Mouse (Mus musculus): Measurements from ENCODE around the gene Ddx49. TPM values are rescaled to one million over a fixed set of nuclear protein-coding genes. Genes with fewer than 3 reads are reported as not detected.

Ddx49 gene
- polyA plus RNA-seq, 1 experiment from 2014 or later: 54.1 TPM

DNA sequence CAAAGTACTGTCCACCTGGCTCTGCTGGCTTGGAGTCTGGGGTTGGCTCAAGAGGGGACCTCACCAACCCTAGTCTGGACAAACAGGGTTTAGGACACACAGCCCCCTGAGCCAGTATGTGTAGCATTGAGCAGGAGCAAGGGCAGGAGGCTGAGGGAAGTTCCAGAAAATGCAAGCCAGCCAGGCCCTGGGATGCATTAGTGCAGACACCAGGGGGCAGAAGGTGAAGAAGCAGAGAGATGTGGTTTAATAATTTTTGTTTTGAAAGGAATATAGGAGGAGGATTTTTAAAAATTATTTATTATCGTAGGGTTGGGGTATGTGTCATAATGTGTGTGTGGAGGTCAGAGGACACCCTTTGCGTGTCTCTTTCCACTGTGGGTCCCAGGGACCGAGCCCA lies 21.4 kb upstream of the Ddx49 start:
- Histone ChIP-seq H3K27me3 (ENCODE audit: insufficient read depth, low read length) (no peaks in the 10 kb centered on the region), H3K4me3 (ENCODE audit: low read length) (no peak overlapping the region), H3K9ac (replicated peaks; ENCODE audit: low read length) (no peak overlapping the region), H3K36me3 (ENCODE audit: insufficient read depth, low read length) (no peaks in the 10 kb centered on the region), H3K9me3 (ENCODE audit: low read length) (no peaks in the 10 kb centered on the region), H3K4me2 (replicated peaks; ENCODE audit: low read depth, low read length) (no peak overlapping the region), H3K27ac (ENCODE audit: low read length) (no peak overlapping the region), H3K4me1 (ENCODE audit: insufficient read depth, low read length) (no peaks in the 10 kb centered on the region)
- 92% methylated on average over 3 of the region's 3 CpGs for WGBS
- no peak for ATAC-seq (ENCODE audit: low FRiP score, low TSS enrichment)

GRCm38 (mm10) chr8:70317872-70318271 lies 15.6 kb upstream of the Ddx49 start:
- no peak overlapping the region for H3K4me2 ChIP-seq (replicated peaks; ENCODE audit: low read depth, low read length)
- no peaks in the 10 kb centered on the region for H3K9me3 ChIP-seq (ENCODE audit: low read length)
- no peak overlapping the region for H3K4me3 ChIP-seq (ENCODE audit: low read length)
- H3K27me3 ChIP-seq (ENCODE audit: insufficient read depth, low read length): no peaks in the 10 kb centered on the region
- H3K36me3 ChIP-seq (ENCODE audit: insufficient read depth, low read length): peaks cover 8% of the 10 kb centered on the region
- H3K27ac ChIP-seq (ENCODE audit: low read length): no peak overlapping the region
- ATAC-seq (ENCODE audit: low FRiP score, low TSS enrichment): no peak
- H3K4me1 ChIP-seq (ENCODE audit: insufficient read depth, low read length): peaks cover 24% of the 10 kb centered on the region
- 84% methylated on average over 5 of the region's 5 CpGs for WGBS
- no peak overlapping the region for H3K9ac ChIP-seq (replicated peaks; ENCODE audit: low read length)

- Histone ChIP-seq H3K36me3 (ENCODE audit: insufficient read depth, low read length) (peaks cover 17% of the 10 kb centered on the region), H3K27me3 (ENCODE audit: insufficient read depth, low read length) (no peaks in the 10 kb centered on the region), H3K4me1 (ENCODE audit: insufficient read depth, low read length) (peaks cover 24% of the 10 kb centered on the region), H3K4me3 (ENCODE audit: low read length) (peak overlapping the region; percentile 57), H3K4me2 (replicated peaks; ENCODE audit: low read depth, low read length) (peak overlapping the region; percentile 77), H3K9me3 (ENCODE audit: low read length) (no peaks in the 10 kb centered on the region), H3K27ac (ENCODE audit: low read length) (no peak overlapping the region), H3K9ac (replicated peaks; ENCODE audit: low read length) (peak overlapping the region; percentile 65; the same call in 1 of the 2 replicates)
- ATAC-seq (ENCODE audit: low FRiP score, low TSS enrichment): peak; percentile 44
- 13% methylated on average over 15 of the region's 15 CpGs for WGBS
These were observed 14.5 kb upstream of the Ddx49 start for GRCm38 (mm10) chr8:70316511-70317504.

GRCm38 (mm10) chr8:70315624-70316510 lies 13.6 kb upstream of the Ddx49 start, which contains the start of gene Cers1:
Cers1 (plus strand) TSS chr8:70315775.
- Histone ChIP-seq H3K9ac (replicated peaks; ENCODE audit: low read length) (peak within 1 kb of the TSS; percentile 65), H3K27me3 (ENCODE audit: insufficient read depth, low read length) (no peaks in the 10 kb centered on the region), H3K9me3 (ENCODE audit: low read length) (no peaks in the 10 kb centered on the region), H3K4me2 (replicated peaks; ENCODE audit: low read depth, low read length) (peak within 1 kb of the TSS; percentile 77), H3K4me1 (ENCODE audit: insufficient read depth, low read length) (peaks cover 24% of the 10 kb centered on the region), H3K4me3 (ENCODE audit: low read length) (peak within 1 kb of the TSS; percentile 57), H3K27ac (ENCODE audit: low read length) (no peak within 1 kb of the TSS), H3K36me3 (ENCODE audit: insufficient read depth, low read length) (peaks cover 26% of the 10 kb centered on the region)
- ATAC-seq (ENCODE audit: low FRiP score, low TSS enrichment): peak; percentile 64
- WGBS: 2% methylated on average over 66 of the region's 66 CpGs

DNA sequence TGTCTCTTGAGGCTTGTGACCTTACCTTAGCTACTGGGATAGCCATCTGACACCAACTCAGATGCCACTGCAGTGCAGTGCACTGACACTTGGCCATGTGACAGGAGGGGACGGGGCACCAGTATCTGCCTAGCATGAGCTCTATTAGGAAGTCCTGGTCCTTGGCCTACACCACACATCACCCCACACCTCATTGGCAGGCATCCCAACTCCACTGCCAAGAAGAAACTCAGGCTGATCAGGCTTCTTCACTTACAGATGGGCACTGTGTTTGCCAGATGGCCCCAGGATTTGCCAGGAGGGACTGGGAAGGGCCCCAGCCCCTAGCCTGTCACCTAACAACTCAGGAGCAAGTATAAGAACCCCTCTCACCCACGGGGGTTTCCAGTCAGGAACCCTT lies 11.1 kb upstream of the Ddx49 start:
- peaks cover 47% of the 10 kb centered on the region for H3K36me3 ChIP-seq (ENCODE audit: insufficient read depth, low read length)
- H3K9ac ChIP-seq (replicated peaks; ENCODE audit: low read length): no peak overlapping the region
- 73% methylated on average over 2 of the region's 2 CpGs for WGBS
- ATAC-seq (ENCODE audit: low FRiP score, low TSS enrichment): no peak
- no peak overlapping the region for H3K4me2 ChIP-seq (replicated peaks; ENCODE audit: low read depth, low read length)
- no peaks in the 10 kb centered on the region for H3K27me3 ChIP-seq (ENCODE audit: insufficient read depth, low read length)
- no peaks in the 10 kb centered on the region for H3K9me3 ChIP-seq (ENCODE audit: low read length)
- peaks cover 24% of the 10 kb centered on the region for H3K4me1 ChIP-seq (ENCODE audit: insufficient read depth, low read length)
- H3K4me3 ChIP-seq (ENCODE audit: low read length): no peak overlapping the region
- H3K27ac ChIP-seq (ENCODE audit: low read length): no peak overlapping the region

DNA sequence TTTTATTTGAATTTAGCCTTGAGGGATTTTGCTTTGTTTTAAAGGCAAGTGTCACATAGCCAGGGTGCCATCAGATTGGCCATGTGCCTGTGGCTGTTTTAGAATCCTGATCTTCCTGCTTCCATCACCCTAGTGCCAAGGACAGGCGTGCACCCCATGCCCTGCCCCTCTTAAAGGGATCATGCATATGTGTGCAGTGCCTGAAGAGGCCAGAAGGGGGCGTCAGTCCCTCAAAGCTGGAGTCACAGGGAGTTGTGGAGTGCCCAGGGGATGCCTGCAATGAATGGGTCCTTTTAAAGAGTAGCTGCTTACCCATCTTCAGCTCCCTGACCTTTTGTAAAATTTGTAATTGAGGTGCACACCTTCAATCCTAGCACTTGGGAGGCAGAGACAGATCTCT lies 7.0 kb upstream of the Ddx49 start:
- ATAC-seq (ENCODE audit: low FRiP score, low TSS enrichment): no peak
- no peaks in the 10 kb centered on the region for H3K9me3 ChIP-seq (ENCODE audit: low read length)
- no peak overlapping the region for H3K9ac ChIP-seq (replicated peaks; ENCODE audit: low read length)
- 30% methylated on average over 2 of the region's 2 CpGs for WGBS
- no peaks in the 10 kb centered on the region for H3K4me1 ChIP-seq (ENCODE audit: insufficient read depth, low read length)
- H3K36me3 ChIP-seq (ENCODE audit: insufficient read depth, low read length): peaks cover 81% of the 10 kb centered on the region
- H3K27me3 ChIP-seq (ENCODE audit: insufficient read depth, low read length): no peaks in the 10 kb centered on the region
- H3K4me2 ChIP-seq (replicated peaks; ENCODE audit: low read depth, low read length): no peak overlapping the region
- no peak overlapping the region for H3K27ac ChIP-seq (ENCODE audit: low read length)
- no peak overlapping the region for H3K4me3 ChIP-seq (ENCODE audit: low read length)

GRCm38 (mm10) chr8:70302901-70303300 lies 612 bp upstream of the Ddx49 start:
- Histone ChIP-seq H3K9me3 (ENCODE audit: low read length) (no peaks in the 10 kb centered on the region), H3K9ac (replicated peaks; ENCODE audit: low read length) (peak overlapping the region; percentile 84), H3K4me2 (replicated peaks; ENCODE audit: low read depth, low read length) (peak overlapping the region; percentile 65), H3K4me3 (ENCODE audit: low read length) (peak overlapping the region; percentile 93), H3K27ac (ENCODE audit: low read length) (peak overlapping the region; percentile 89), H3K4me1 (ENCODE audit: insufficient read depth, low read length) (peaks cover 19% of the 10 kb centered on the region), H3K27me3 (ENCODE audit: insufficient read depth, low read length) (no peaks in the 10 kb centered on the region), H3K36me3 (ENCODE audit: insufficient read depth, low read length) (peaks cover 38% of the 10 kb centered on the region)
- WGBS: 2% methylated on average over 16 of the region's 16 CpGs
- peak; percentile 36; the same call in 1 of the 2 replicates for ATAC-seq (ENCODE audit: low FRiP score, low TSS enrichment)

DNA sequence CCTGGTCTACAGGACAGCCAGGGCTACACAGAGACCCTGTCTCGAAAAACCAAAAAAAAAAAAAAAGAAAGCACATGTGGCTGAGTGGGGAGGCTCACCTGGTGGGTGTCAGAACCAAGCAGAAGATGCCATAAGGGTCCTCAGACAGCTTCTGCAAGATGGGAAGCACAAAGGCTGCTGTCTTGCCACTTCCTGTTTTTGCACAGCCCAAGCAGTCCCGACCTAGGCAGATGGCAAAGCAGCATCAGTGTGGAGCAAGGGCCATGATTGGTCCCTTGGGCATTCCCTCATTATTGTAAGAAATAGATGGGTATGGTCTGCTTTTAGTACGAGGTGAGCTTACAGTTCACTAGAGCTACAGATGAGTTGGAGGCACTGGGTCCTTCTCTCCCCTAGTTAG lies 1.4 kb downstream of the Ddx49 start:
- H3K36me3 ChIP-seq (ENCODE audit: insufficient read depth, low read length): peaks cover 41% of the 10 kb centered on the region
- H3K4me3 ChIP-seq (ENCODE audit: low read length): no peak overlapping the region
- no peak overlapping the region for H3K4me2 ChIP-seq (replicated peaks; ENCODE audit: low read depth, low read length)
- H3K4me1 ChIP-seq (ENCODE audit: insufficient read depth, low read length): peaks cover 19% of the 10 kb centered on the region
- no peak overlapping the region for H3K9ac ChIP-seq (replicated peaks; ENCODE audit: low read length)
- H3K9me3 ChIP-seq (ENCODE audit: low read length): no peaks in the 10 kb centered on the region
- 85% methylated on average over 3 of the region's 3 CpGs for WGBS
- no peaks in the 10 kb centered on the region for H3K27me3 ChIP-seq (ENCODE audit: insufficient read depth, low read length)
- no peak for ATAC-seq (ENCODE audit: low FRiP score, low TSS enrichment)
- no peak overlapping the region for H3K27ac ChIP-seq (ENCODE audit: low read length)

DNA sequence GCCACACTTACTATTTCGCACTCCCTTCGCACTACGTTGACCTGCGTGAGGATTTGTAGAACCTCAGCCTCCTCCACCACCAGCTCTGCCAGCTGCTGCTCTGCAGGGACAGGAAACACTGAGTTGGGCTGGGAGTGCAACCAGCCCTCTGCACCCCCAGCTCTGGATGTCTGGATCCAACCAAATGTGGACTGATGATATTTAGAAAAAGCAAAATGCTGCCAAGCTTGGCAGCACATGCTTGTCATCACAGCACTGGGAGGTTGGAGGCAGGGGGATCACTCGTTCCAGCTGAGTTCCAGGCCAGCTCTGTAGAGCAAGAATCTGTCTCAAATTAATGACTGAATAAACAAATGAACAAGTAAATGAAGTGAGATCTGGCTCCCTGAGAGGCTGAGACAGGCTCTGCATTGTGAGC lies 8.3 kb downstream of the Ddx49 start:
- H3K4me2 ChIP-seq (replicated peaks; ENCODE audit: low read depth, low read length): no peak overlapping the region
- no peaks in the 10 kb centered on the region for H3K9me3 ChIP-seq (ENCODE audit: low read length)
- WGBS: 44% methylated on average over 5 of the region's 5 CpGs
- H3K4me3 ChIP-seq (ENCODE audit: low read length): no peak overlapping the region
- no peak overlapping the region; the same call in 1 of the 2 replicates for H3K27ac ChIP-seq (ENCODE audit: low read length)
- ATAC-seq (ENCODE audit: low FRiP score, low TSS enrichment): no peak
- H3K36me3 ChIP-seq (ENCODE audit: insufficient read depth, low read length): peaks cover 81% of the 10 kb centered on the region
- H3K4me1 ChIP-seq (ENCODE audit: insufficient read depth, low read length): no peaks in the 10 kb centered on the region
- no peaks in the 10 kb centered on the region for H3K27me3 ChIP-seq (ENCODE audit: insufficient read depth, low read length)
- H3K9ac ChIP-seq (replicated peaks; ENCODE audit: low read length): no peak overlapping the region
